Mouse (Mus musculus): Measurements from ENCODE around the gene Phf23.

Gene Phf23

DNA sequence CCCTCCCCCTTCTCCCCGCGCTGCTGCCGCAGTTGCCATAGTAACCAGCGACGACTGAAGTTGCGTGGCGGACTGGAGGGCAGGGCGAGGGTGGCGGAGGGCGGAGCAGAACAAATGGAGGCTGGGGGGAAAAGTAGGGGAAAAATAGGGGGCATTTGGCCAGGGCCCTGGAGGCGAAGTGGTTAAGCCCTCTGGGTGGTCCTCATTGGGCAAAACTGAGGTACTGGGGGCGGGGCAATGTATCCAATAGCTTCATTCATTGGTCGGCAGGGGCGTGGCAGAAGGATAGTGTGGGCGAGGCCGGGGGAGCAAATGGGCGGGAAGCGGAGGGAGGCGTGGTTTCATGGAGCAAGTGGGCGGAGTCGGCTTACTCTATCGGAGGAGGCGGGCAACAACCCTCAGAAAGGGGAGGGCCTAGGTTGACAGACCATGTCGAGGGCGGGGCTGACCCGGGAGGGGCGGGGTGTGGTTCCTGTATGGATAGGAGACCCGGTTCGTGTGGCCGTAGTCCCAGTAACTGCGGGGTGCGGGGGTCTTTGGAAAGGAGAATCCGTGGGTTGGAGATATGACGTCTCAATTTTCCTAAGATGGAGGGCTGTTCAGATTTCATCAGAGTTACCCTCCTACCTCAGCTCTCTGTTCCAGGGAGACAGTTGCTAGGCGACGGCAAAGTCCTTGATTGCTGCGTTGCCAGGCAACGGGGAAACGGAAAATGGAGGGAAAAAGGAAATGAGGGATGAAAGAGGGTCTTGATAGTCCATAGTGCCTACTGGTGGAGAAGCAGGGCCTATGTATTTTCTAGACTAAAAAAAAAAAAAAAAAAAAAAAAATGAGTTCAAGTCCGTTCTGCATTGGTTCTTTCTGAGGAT is 25.9 kb downstream of the Phf23 start:
- peak; percentile 92 for DNase-seq (ENCODE audit: low spot score)

- DNase-seq (ENCODE audit: low spot score), result no peak
Observed at GRCm38 (mm10) chr11:70023481-70024150, 28.0 kb downstream of the Phf23 start.

DNA sequence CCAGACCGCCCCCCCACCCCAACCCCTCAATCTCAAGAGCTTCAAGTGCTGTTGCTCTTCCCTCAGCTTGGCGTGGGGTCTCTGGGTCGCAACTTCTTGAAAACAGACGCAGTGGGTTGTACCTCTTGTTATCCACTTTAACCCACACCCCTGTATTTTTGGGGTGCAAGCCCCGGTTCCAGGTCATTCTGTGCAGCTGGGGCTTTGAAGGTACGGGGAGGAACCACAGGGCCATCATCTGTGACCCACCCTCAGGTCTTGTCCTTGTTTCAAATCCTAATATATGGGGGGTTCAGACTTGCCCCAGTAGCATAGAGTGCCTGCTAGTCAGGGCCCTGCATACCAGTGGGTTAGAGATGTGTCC is 28.6 kb downstream of the Phf23 start:
- DNase-seq (ENCODE audit: low spot score), result no peak

DNA sequence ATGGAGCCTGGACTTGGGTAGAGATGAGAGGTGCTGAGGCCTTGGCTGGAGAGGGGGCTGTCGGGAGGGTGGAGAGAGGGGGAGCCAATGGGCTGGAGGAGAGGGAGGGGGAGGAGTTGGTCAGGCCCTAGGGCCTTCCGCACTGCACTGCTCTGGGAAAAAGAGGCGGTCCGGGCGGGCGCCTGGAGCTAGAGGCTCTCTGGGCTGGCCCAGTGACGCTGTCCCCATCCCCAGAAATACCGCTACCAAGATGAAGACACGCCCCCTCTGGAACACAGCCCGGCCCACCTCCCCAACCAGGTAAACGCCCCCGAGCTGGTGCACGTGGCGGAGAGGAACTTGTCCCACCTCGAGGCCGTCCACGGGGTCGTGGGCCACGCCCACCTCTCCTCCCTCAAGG is 31.1 kb downstream of the Phf23 start:
- no peak for DNase-seq (ENCODE audit: low spot score)

- no peak for DNase-seq (ENCODE audit: low spot score)
Observed at GRCm38 (mm10) chr11:70027397-70027796, 31.8 kb downstream of the Phf23 start.

DNA sequence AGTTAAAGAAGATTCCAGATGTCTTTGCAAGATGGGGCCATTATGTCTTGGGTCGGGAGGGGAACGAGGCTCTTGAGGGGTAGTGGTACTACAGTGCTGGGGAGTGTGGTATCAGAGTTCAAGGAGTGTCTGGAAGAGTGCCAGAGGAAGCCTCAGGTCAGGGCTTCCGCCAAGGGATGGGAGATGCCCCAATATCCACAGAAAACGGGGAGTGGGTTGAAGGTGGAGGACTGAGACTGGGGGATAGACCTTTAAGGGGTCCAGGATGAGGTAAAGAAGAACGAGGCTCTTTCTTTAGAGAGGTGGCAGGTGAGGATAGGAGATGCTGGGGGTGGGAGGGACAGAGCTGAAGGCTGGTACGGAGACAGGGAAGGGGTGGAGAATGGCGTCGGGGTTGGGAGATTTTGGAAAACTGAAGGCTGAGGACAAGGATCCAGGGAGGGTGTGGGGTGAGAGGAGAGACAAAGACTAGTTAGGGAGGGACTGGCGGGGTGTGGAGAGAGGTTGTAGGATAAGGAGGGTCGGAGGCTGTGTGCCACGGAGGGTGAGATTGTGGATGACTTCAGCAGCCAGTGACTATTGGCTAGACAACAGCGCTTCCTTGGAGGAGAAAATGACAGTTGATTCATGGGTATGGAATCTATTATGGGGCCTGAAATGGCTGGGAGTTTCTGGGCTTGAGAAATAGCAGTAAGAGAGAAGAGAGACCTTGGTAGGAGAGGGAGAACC is 33.0 kb downstream of the Phf23 start:
- no peak for DNase-seq (ENCODE audit: low spot score)

DNA sequence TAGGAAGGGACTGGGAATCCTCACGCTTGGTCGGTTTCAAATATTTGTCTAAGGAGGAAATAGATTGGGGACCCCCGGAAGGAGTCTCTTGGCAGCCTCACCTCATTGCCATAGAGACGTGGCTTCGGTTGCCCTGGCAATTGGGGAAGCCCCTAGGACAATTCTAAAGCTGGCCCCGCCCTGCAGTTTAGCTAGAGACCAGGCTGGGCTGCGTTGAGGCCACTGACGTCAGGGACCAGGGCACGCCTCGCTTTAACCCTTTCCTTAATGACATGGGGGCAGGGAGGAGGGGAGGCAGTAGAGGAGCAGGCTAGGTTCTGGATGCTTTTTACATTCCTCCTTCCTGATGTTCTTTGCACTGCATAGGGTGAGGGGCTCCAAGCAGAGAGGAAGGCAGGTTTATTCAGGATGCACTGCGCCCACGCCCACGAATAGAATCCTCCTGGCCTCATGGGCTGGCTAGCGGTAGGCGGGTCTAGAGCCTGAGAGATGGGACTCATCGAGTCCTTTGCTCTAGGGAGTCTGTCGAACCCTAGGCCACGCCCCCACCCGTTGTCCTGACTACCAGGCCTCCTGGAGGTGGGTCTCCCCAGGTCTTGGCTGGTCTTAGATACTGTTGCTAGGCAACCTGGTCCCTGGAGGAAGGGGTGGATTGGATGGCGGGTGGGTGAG is 33.7 kb downstream of the Phf23 start:
- peak; percentile 65 for DNase-seq (ENCODE audit: low spot score)

GRCm38 (mm10) chr11:70029829-70030550 is 34.4 kb downstream of the Phf23 start:
- no peak for DNase-seq (ENCODE audit: low spot score)

- DNase-seq (ENCODE audit: low spot score), result no peak
Observed at GRCm38 (mm10) chr11:70030651-70031320, 35.2 kb downstream of the Phf23 start.

GRCm38 (mm10) chr11:70031321-70031670 is 35.7 kb downstream of the Phf23 start:
- no peak for DNase-seq (ENCODE audit: low spot score)

GRCm38 (mm10) chr11:70038174-70038573 is 42.6 kb downstream of the Phf23 start:
- no peak for DNase-seq (ENCODE audit: low spot score)

GRCm38 (mm10) chr11:70039631-70040030 is 44.1 kb downstream of the Phf23 start:
- DNase-seq (ENCODE audit: low spot score), result no peak

- DNase-seq (ENCODE audit: low spot score), result no peak
Observed at GRCm38 (mm10) chr11:70040184-70040583, 44.6 kb downstream of the Phf23 start.

DNA sequence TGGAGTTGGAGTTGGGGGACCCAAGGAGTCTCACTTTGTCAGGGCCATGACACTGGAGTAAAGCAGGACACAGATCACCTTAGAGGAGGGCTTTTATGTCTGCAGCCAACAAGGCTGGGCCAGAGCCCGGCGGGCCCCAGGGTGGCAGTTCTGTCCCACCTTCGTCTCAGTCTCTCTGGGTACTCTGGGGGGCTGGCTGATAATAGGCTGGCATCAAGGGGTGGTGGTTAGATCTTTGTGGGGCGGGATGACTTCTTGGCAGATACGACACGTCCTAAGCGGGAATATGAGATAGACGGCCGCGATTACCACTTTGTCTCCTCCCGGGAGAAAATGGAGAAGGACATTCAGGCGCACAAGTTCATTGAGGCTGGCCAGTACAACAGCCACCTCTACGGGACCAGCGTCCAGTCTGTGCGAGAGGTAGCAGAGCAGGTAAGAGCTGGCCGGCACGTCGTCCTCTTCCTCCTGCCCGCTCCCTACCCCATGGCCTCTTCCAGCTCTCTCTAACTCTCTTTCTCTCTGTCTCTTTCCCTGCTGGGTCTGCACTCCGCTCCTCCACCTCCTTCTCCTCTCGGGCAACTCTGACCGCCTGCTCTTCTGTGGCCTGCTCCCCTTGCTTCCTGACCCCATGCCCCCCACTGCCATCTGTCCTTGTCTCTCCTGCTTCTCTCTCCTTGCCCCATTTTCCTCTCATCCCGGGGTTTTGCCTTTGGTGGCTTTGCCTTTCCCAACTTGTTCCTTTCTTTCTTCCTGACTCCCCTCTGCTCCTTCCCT is 46.9 kb downstream of the Phf23 start:
- DNase-seq (ENCODE audit: low spot score), result no peak

DNA sequence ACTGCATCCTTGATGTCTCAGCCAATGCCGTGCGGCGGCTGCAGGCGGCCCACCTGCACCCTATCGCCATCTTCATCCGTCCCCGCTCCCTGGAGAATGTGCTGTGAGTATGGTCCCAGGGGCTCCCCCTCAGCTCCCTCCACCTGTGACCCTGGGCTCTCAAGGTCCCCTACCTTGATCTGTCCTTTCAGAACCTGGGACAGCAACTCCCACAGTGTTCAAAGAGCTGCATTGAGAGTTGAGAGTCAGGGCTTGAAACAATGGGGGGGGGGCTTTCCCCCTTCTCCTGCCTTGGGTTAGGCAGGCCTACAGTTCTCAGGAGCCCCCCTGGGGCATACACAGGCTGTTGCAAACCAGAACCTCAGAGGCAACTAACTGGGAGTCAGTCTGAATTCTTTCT is 48.1 kb downstream of the Phf23 start:
- DNase-seq (ENCODE audit: low spot score), result no peak

DNA sequence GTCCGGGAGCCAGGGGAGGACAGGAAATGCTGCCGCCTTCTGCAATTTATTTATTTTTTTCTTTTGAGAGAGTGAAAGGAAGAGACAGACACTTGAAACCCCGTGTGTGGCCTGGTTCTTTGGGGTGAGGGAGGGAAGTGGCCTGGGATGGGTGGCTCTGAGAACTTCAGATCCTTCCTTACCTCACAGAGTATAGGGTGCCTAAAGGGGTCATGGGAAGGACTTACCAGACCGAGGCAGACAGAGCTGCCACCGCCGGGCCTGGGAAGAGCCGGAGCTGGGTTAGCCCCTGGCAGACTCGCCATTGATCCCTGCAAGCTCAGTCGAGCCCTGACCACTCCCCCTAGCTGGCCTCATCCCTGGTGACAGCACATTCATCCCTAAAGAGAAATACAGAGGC is 49.9 kb downstream of the Phf23 start:
- DNase-seq (ENCODE audit: low spot score), result no peak

- no peak for DNase-seq (ENCODE audit: low spot score)
Observed at GRCm38 (mm10) chr11:70049366-70049765, 53.8 kb downstream of the Phf23 start.
